Mouse (Mus musculus): ENCODE measurements at regions not wholly inside any gene's neighbourhood (a gene's known extent, or its start where the extent isn't known, plus 50 kb on each side); places are given as distances from the start of the nearest gene placed in this dataset.

- no peak overlapping the region for H3K9ac ChIP-seq
- H3K4me1 ChIP-seq (replicated peaks) = no peaks in the 10 kb centered on the region
- no peak overlapping the region for H3K4me2 ChIP-seq
- whole genome bisulfite sequencing = 94% methylated on average over 3 of the region's 3 CpGs
- no peaks in the 10 kb centered on the region for H3K27me3 ChIP-seq (replicated peaks)
- peaks cover 25% of the 10 kb centered on the region for H3K9me3 ChIP-seq (replicated peaks)
- H3K4me3 ChIP-seq = no peak overlapping the region
- ATAC-seq (ENCODE audit: insufficient number of reproducible peaks, low FRiP score) = no peak
- no peaks in the 10 kb centered on the region for H3K36me3 ChIP-seq
- H3K27ac ChIP-seq (ENCODE audit: poor library complexity, severe bottlenecking) = no peak overlapping the region
Measured at GRCm38 (mm10) chr7:34587239-34587638, 69.3 kb downstream of the Kctd15 start.

GRCm38 (mm10) chr7:34585312-34585865, 71.1 kb downstream of the Kctd15 start:
- Histone ChIP-seq H3K27ac (ENCODE audit: poor library complexity, severe bottlenecking) (no peak overlapping the region), H3K9me3 (replicated peaks) (peaks cover 19% of the 10 kb centered on the region), H3K4me3 (no peak overlapping the region), H3K4me2 (no peak overlapping the region), H3K9ac (no peak overlapping the region), H3K4me1 (replicated peaks) (no peaks in the 10 kb centered on the region), H3K27me3 (replicated peaks) (no peaks in the 10 kb centered on the region), H3K36me3 (no peaks in the 10 kb centered on the region)
- ATAC-seq (ENCODE audit: insufficient number of reproducible peaks, low FRiP score) = no peak
- WGBS = 53% methylated on average over 4 of the region's 4 CpGs

- Histone ChIP-seq H3K4me2 (no peak overlapping the region), H3K4me1 (replicated peaks) (no peaks in the 10 kb centered on the region), H3K27ac (ENCODE audit: poor library complexity, severe bottlenecking) (no peak overlapping the region), H3K9me3 (replicated peaks) (peaks cover 18% of the 10 kb centered on the region), H3K4me3 (no peak overlapping the region), H3K36me3 (no peaks in the 10 kb centered on the region), H3K9ac (no peak overlapping the region), H3K27me3 (replicated peaks) (no peaks in the 10 kb centered on the region)
- WGBS = 84% methylated on average over 7 of the region's 7 CpGs
- ATAC-seq (ENCODE audit: insufficient number of reproducible peaks, low FRiP score) = no peak
Measured at GRCm38 (mm10) chr7:34584870-34585269, 71.7 kb downstream of the Kctd15 start.

GRCm38 (mm10) chr7:34580866-34581265, 75.7 kb downstream of the Kctd15 start:
- H3K4me1 ChIP-seq (replicated peaks) = no peaks in the 10 kb centered on the region
- no peak overlapping the region for H3K9ac ChIP-seq
- no peak overlapping the region for H3K4me3 ChIP-seq
- H3K27me3 ChIP-seq (replicated peaks) = no peaks in the 10 kb centered on the region
- ATAC-seq (ENCODE audit: insufficient number of reproducible peaks, low FRiP score) = no peak
- H3K36me3 ChIP-seq = no peaks in the 10 kb centered on the region
- H3K9me3 ChIP-seq (replicated peaks) = peaks cover 10% of the 10 kb centered on the region
- H3K4me2 ChIP-seq = no peak overlapping the region
- H3K27ac ChIP-seq (ENCODE audit: poor library complexity, severe bottlenecking) = no peak overlapping the region
- 85% methylated on average over 9 of the region's 9 CpGs for WGBS

- H3K4me2 ChIP-seq = peak overlapping the region; percentile 72
- 0 out of 2 replicates have a peak, but pooled peaks cover 4% of the 10 kb centered on the region for H3K27me3 ChIP-seq (replicated peaks)
- peak overlapping the region; percentile 35; the same call in 1 of the 2 replicates for H3K27ac ChIP-seq (ENCODE audit: poor library complexity, severe bottlenecking)
- H3K4me3 ChIP-seq = peak overlapping the region; percentile 38; the same call in 1 of the 2 replicates
- H3K36me3 ChIP-seq = no peaks in the 10 kb centered on the region
- H3K4me1 ChIP-seq (replicated peaks) = peaks cover 19% of the 10 kb centered on the region
- WGBS = 30% methylated on average over 10 of the region's 10 CpGs
- ATAC-seq (ENCODE audit: insufficient number of reproducible peaks, low FRiP score) = peak; percentile 81
- H3K9me3 ChIP-seq (replicated peaks) = peaks cover 3% of the 10 kb centered on the region
- no peak overlapping the region for H3K9ac ChIP-seq
Measured at GRCm38 (mm10) chr7:34571295-34571694, 85.2 kb downstream of the Kctd15 start.

- H3K4me2 ChIP-seq = peak overlapping the region; percentile 72
- no peaks in the 10 kb centered on the region for H3K36me3 ChIP-seq
- H3K4me3 ChIP-seq = peak overlapping the region; percentile 38
- under 1% methylated on average over 43 of the region's 43 CpGs for WGBS
- peaks cover 3% of the 10 kb centered on the region; the same call in 1 of the 2 replicates for H3K9me3 ChIP-seq (replicated peaks)
- peak overlapping the region; percentile 35 for H3K27ac ChIP-seq (ENCODE audit: poor library complexity, severe bottlenecking)
- H3K4me1 ChIP-seq (replicated peaks) = peaks cover 19% of the 10 kb centered on the region
- peak overlapping the region; percentile 49 for H3K9ac ChIP-seq
- H3K27me3 ChIP-seq (replicated peaks) = 0 out of 2 replicates have a peak, but pooled peaks cover 4% of the 10 kb centered on the region
- ATAC-seq (ENCODE audit: insufficient number of reproducible peaks, low FRiP score) = peak; percentile 82
Measured at GRCm38 (mm10) chr7:34570114-34571065, 86.1 kb downstream of the Kctd15 start.

- peaks cover 19% of the 10 kb centered on the region for H3K4me1 ChIP-seq (replicated peaks)
- no peak for ATAC-seq (ENCODE audit: insufficient number of reproducible peaks, low FRiP score)
- H3K4me2 ChIP-seq = peak overlapping the region; percentile 72
- WGBS = 23% methylated on average over 8 of the region's 8 CpGs
- H3K9me3 ChIP-seq (replicated peaks) = peaks cover 3% of the 10 kb centered on the region; the same call in 1 of the 2 replicates
- H3K9ac ChIP-seq = peak overlapping the region; percentile 49; the same call in 1 of the 2 replicates
- peak overlapping the region; percentile 38 for H3K4me3 ChIP-seq
- H3K27me3 ChIP-seq (replicated peaks) = 0 out of 2 replicates have a peak, but pooled peaks cover 4% of the 10 kb centered on the region
- no peak overlapping the region for H3K27ac ChIP-seq (ENCODE audit: poor library complexity, severe bottlenecking)
- no peaks in the 10 kb centered on the region for H3K36me3 ChIP-seq
Measured at GRCm38 (mm10) chr7:34569747-34570113, 86.8 kb downstream of the Kctd15 start.

- no peaks in the 10 kb centered on the region for H3K36me3 ChIP-seq
- H3K9ac ChIP-seq = no peak overlapping the region
- no peak overlapping the region for H3K4me2 ChIP-seq
- whole genome bisulfite sequencing = 59% methylated on average over 5 of the region's 5 CpGs
- no peak for ATAC-seq (ENCODE audit: insufficient number of reproducible peaks, low FRiP score)
- H3K27me3 ChIP-seq (replicated peaks) = 0 out of 2 replicates have a peak, but pooled peaks cover 4% of the 10 kb centered on the region
- peaks cover under 1% of the 10 kb centered on the region; the same call in 1 of the 2 replicates for H3K9me3 ChIP-seq (replicated peaks)
- H3K4me1 ChIP-seq (replicated peaks) = peaks cover 19% of the 10 kb centered on the region
- H3K27ac ChIP-seq (ENCODE audit: poor library complexity, severe bottlenecking) = no peak overlapping the region
- no peak overlapping the region for H3K4me3 ChIP-seq
Measured at GRCm38 (mm10) chr7:34567575-34567974, 89.0 kb downstream of the Kctd15 start.

GRCm38 (mm10) chr7:34562160-34562559, 94.4 kb downstream of the Kctd15 start:
- Histone ChIP-seq H3K4me1 (replicated peaks) (no peaks in the 10 kb centered on the region), H3K27me3 (replicated peaks) (peaks cover under 1% of the 10 kb centered on the region; the same call in 1 of the 2 replicates), H3K27ac (ENCODE audit: poor library complexity, severe bottlenecking) (no peak overlapping the region), H3K4me3 (no peak overlapping the region), H3K4me2 (no peak overlapping the region), H3K9ac (no peak overlapping the region), H3K9me3 (replicated peaks) (no peaks in the 10 kb centered on the region; the same call in 1 of the 2 replicates), H3K36me3 (no peaks in the 10 kb centered on the region)
- WGBS = 74% methylated on average over 2 of the region's 2 CpGs
- ATAC-seq (ENCODE audit: insufficient number of reproducible peaks, low FRiP score) = no peak

- no peak overlapping the region for H3K27ac ChIP-seq (ENCODE audit: poor library complexity, severe bottlenecking)
- H3K27me3 ChIP-seq (replicated peaks) = no peaks in the 10 kb centered on the region; the same call in 1 of the 2 replicates
- WGBS = 76% methylated on average over 8 of the region's 8 CpGs
- no peak for ATAC-seq (ENCODE audit: insufficient number of reproducible peaks, low FRiP score)
- no peak overlapping the region for H3K9ac ChIP-seq
- H3K9me3 ChIP-seq (replicated peaks) = no peaks in the 10 kb centered on the region; the same call in 1 of the 2 replicates
- H3K4me1 ChIP-seq (replicated peaks) = peaks cover 11% of the 10 kb centered on the region; the same call in 1 of the 2 replicates
- no peak overlapping the region for H3K4me3 ChIP-seq
- no peaks in the 10 kb centered on the region for H3K36me3 ChIP-seq
- no peak overlapping the region for H3K4me2 ChIP-seq
Measured at GRCm38 (mm10) chr7:34558615-34559343, 97.8 kb downstream of the Kctd15 start.

Data from heart, embryonic 12.5 days (tissue).